Mouse (Mus musculus) intestine, embryonic 14.5 days (tissue): ENCODE measurements around the gene Pnpla2. TPM values are rescaled to one million over a fixed set of nuclear protein-coding genes. Genes with fewer than 3 reads are reported as not detected.
"Not testable (repeated sequence)": the region's sequence is repeated elsewhere in the genome, so short reads cannot be mapped to it uniquely, and the experiment has no call there.

Experiments used
- ATAC-seq: fragments of 200-750 bp; cut with Nextera tagmentation; replicated peaks from 2 replicates; pipeline ENCODE4 v1.8.0; 2017; ENCODE audit warnings: low read depth, moderate number of reproducible peaks, moderate TSS enrichment, moderate library complexity; ENCODE audit not compliant: low FRiP score, low TSS enrichment
- DNase-seq: peaks from one replicate; pipeline ENCODE4 v3.0.0-alpha.2; 2018; ENCODE audit warnings: low spot score
- H3K27ac ChIP-seq: fragments of 300-500 bp; sonication (generic); 2 replicates; pipeline ENCODE4 v1.5.1; 2014; ENCODE audit warnings: low read depth, mild to moderate bottlenecking, control low read depth
- H3K27me3 ChIP-seq: fragments of 300-500 bp; sonication (generic); replicated peaks from 2 replicates; pipeline ENCODE4 v1.6.1; 2014; ENCODE audit warnings: low read length, control low read depth; ENCODE audit not compliant: control insufficient read depth, insufficient read depth
- H3K36me3 ChIP-seq: fragments of 300-500 bp; sonication (generic); 2 replicates; pipeline ENCODE4 v1.6.1; 2014; ENCODE audit warnings: low read length, control low read depth; ENCODE audit not compliant: control insufficient read depth, insufficient read depth
- H3K4me1 ChIP-seq: fragments of 300-500 bp; sonication (generic); replicated peaks from 2 replicates; pipeline ENCODE4 v1.6.1; 2014; ENCODE audit warnings: low read length, control low read depth, mixed read lengths; ENCODE audit not compliant: control insufficient read depth, insufficient read depth
- H3K4me2 ChIP-seq: fragments of 300-500 bp; sonication (generic); 2 replicates; pipeline ENCODE4 v1.6.1; 2014; ENCODE audit warnings: low read length
- H3K4me3 ChIP-seq: fragments of 300-500 bp; sonication (generic); 2 replicates; pipeline ENCODE4 v1.5.1; 2014; ENCODE audit warnings: low read depth, low read length, control low read depth, mixed read lengths
- H3K9ac ChIP-seq: fragments of 300-500 bp; sonication (generic); 2 replicates; pipeline ENCODE4 v1.6.1; 2014; ENCODE audit warnings: mild to moderate bottlenecking, low read length
- H3K9me3 ChIP-seq: fragments of 300-500 bp; sonication (generic); 2 replicates; pipeline ENCODE4 v1.6.1; 2016; ENCODE audit warnings: low read length, control low read depth; ENCODE audit not compliant: control insufficient read depth
- WGBS: fragments of 180-500 bp; shearing (Covaris S2); extraction: QIAGEN DNeasy Blood & Tissue Kit; methylation state at CpG from one replicate; pipeline ENCODE4 v1.1.7; 2014; 5-methylcytosine and 5-hydroxymethylcytosine counted together
- polyA plus RNA-seq: library from polyadenylated mRNA; unstranded; fragments of >200 nt; fragmentation: Nextera tagmentation; extraction: Ambion mirVana; gene quantifications from 2 replicates; pipeline ENCODE4 v1.2.1, GENCODE M21; 2014

Gene Pnpla2
- polyA plus RNA-seq, 1 experiment from 2014 or later, result 30.2 TPM

- Histone ChIP-seq H3K36me3 (peaks cover 36% of the 10 kb centered on the region), H3K9me3 (no peaks in the 10 kb centered on the region), H3K4me1 (peaks cover 29% of the 10 kb centered on the region), H3K4me3 (no peak overlapping the region), H3K27me3 (no peaks in the 10 kb centered on the region), H3K4me2 (no peak overlapping the region), H3K9ac (no peak overlapping the region), H3K27ac (no peak overlapping the region)
- ATAC-seq, result no peak
- WGBS, result 21% methylated on average over 6 of the region's 6 CpGs
- no peak for DNase-seq
Measured at GRCm38 (mm10) chr7:141440613-141441012, 14.4 kb upstream of the Pnpla2 start.

- DNase-seq (no peak), ATAC-seq (no peak)
- no peak overlapping the region for H3K9ac ChIP-seq
- H3K4me1 ChIP-seq, result peaks cover 22% of the 10 kb centered on the region
- H3K4me3 ChIP-seq, result no peak overlapping the region
- no peak overlapping the region for H3K4me2 ChIP-seq
- no peaks in the 10 kb centered on the region for H3K27me3 ChIP-seq
- 93% methylated on average over 9 of the region's 9 CpGs for WGBS
- H3K36me3 ChIP-seq, result peaks cover 36% of the 10 kb centered on the region
- H3K27ac ChIP-seq, result no peak overlapping the region
- H3K9me3 ChIP-seq, result no peaks in the 10 kb centered on the region
Measured at GRCm38 (mm10) chr7:141441460-141441859, 13.5 kb upstream of the Pnpla2 start.

- Histone ChIP-seq H3K27me3 (no peaks in the 10 kb centered on the region), H3K4me2 (peak overlapping the region; percentile 93), H3K4me1 (peaks cover 15% of the 10 kb centered on the region), H3K36me3 (peaks cover 36% of the 10 kb centered on the region), H3K9me3 (no peaks in the 10 kb centered on the region), H3K27ac (no peak overlapping the region), H3K4me3 (no peak overlapping the region), H3K9ac (peak overlapping the region; percentile 62; the same call in 1 of the 2 replicates)
- 95% methylated on average over 13 of the region's 13 CpGs for WGBS
- ATAC-seq (no peak), DNase-seq (no peak)
Measured at GRCm38 (mm10) chr7:141442199-141442598, 12.8 kb upstream of the Pnpla2 start.

- ATAC-seq (no peak; the same call in 1 of the 2 replicates), DNase-seq (peak; percentile 75)
- Histone ChIP-seq H3K27ac (no peak overlapping the region; the same call in 1 of the 2 replicates), H3K4me3 (peak overlapping the region; percentile 56), H3K4me1 (peaks cover 18% of the 10 kb centered on the region), H3K36me3 (peaks cover 31% of the 10 kb centered on the region), H3K27me3 (no peaks in the 10 kb centered on the region), H3K4me2 (peak overlapping the region; percentile 93), H3K9ac (peak overlapping the region; percentile 62), H3K9me3 (no peaks in the 10 kb centered on the region)
- 22% methylated on average over 12 of the region's 12 CpGs for WGBS
Measured at GRCm38 (mm10) chr7:141443081-141443821, 11.7 kb upstream of the Pnpla2 start.

- H3K36me3 ChIP-seq, result peaks cover 31% of the 10 kb centered on the region
- ATAC-seq (peak; percentile 47), DNase-seq (peak; percentile 82)
- H3K27ac ChIP-seq, result peak within 1 kb of the TSS; percentile 59
- peak within 1 kb of the TSS; percentile 56 for H3K4me3 ChIP-seq
- under 1% methylated on average over 25 of the region's 25 CpGs for WGBS
- peak within 1 kb of the TSS; percentile 62 for H3K9ac ChIP-seq
- no peaks in the 10 kb centered on the region for H3K9me3 ChIP-seq
- H3K4me1 ChIP-seq, result peaks cover 23% of the 10 kb centered on the region
- peak within 1 kb of the TSS; percentile 93 for H3K4me2 ChIP-seq
- H3K27me3 ChIP-seq, result no peaks in the 10 kb centered on the region
Measured at GRCm38 (mm10) chr7:141443828-141444237, 11.2 kb upstream of the Pnpla2 start, which contains the start of gene Pidd1. TSS of gene Pidd1 (minus strand) at chr7:141444025.

- 75% methylated on average over 3 of the region's 3 CpGs for WGBS
- not testable (repeated sequence) for DNase-seq, H3K27ac ChIP-seq, H3K9me3 ChIP-seq, H3K27me3 ChIP-seq, ATAC-seq, H3K4me3 ChIP-seq, H3K9ac ChIP-seq
- Histone ChIP-seq H3K4me1 (peaks cover 22% of the 10 kb centered on the region), H3K36me3 (peaks cover 31% of the 10 kb centered on the region), H3K4me2 (peak overlapping the region; percentile 95; the same call in 1 of the 2 replicates)
Measured at GRCm38 (mm10) chr7:141446374-141446773, 8.6 kb upstream of the Pnpla2 start.

GRCm38 (mm10) chr7:141447110-141447991 is 7.6 kb upstream of the Pnpla2 start, which contains the start of gene Rplp2:
TSS of gene Rplp2 (plus strand) at chr7:141447370.
- no peaks in the 10 kb centered on the region for H3K9me3 ChIP-seq
- peak within 1 kb of the TSS; percentile 81 for H3K27ac ChIP-seq
- peak within 1 kb of the TSS; percentile 95 for H3K4me2 ChIP-seq
- H3K27me3 ChIP-seq, result no peaks in the 10 kb centered on the region
- peaks cover 38% of the 10 kb centered on the region for H3K36me3 ChIP-seq
- H3K4me3 ChIP-seq, result peak within 1 kb of the TSS; percentile 87
- DNase-seq (peak; percentile 99), ATAC-seq (peak; percentile 91)
- WGBS, result 0% methylated on average over 63 of the region's 63 CpGs
- peak within 1 kb of the TSS; percentile 92 for H3K9ac ChIP-seq
- peaks cover 22% of the 10 kb centered on the region for H3K4me1 ChIP-seq

- ATAC-seq, result no peak
Measured at GRCm38 (mm10) chr7:141451928-141452327, 3.1 kb upstream of the Pnpla2 start.

More at GRCm38 (mm10) chr7:141451928-141452327, 3.1 kb upstream of the Pnpla2 start:
- Histone ChIP-seq H3K4me3 (no peak overlapping the region), H3K9me3 (no peaks in the 10 kb centered on the region), H3K27me3 (no peaks in the 10 kb centered on the region), H3K36me3 (peaks cover 38% of the 10 kb centered on the region), H3K4me2 (no peak overlapping the region), H3K9ac (no peak overlapping the region), H3K27ac (no peak overlapping the region), H3K4me1 (peaks cover 15% of the 10 kb centered on the region)
- DNase-seq, result no peak
